Mouse (Mus musculus) heart, adult 8-10 months (tissue): ENCODE results near the gene Nr2c1. TPM values are rescaled to one million over a fixed set of nuclear protein-coding genes. Genes with fewer than 3 reads are reported as not detected.

Experiments used
- DNase-seq: peaks from one replicate; pipeline ENCODE4 v3.0.0; 2022; ENCODE audit warnings: low spot score
- total RNA-seq, 4 experiments: library from RNA; stranded (reverse); gene quantifications; 2 replicates each; pipeline ENCODE4 v1.2.4; 2022

Nr2c1 gene
- 1 to 10 TPM; 5.7 to 6.4 (median 6.0) TPM for total RNA-seq

- peak; percentile 92 for DNase-seq
Observed at GRCm38 (mm10) chr10:94147756-94148531, at the start of gene Nr2c1. Gene Nr2c1, plus strand, starts transcription at chr10:94148023.

DNA sequence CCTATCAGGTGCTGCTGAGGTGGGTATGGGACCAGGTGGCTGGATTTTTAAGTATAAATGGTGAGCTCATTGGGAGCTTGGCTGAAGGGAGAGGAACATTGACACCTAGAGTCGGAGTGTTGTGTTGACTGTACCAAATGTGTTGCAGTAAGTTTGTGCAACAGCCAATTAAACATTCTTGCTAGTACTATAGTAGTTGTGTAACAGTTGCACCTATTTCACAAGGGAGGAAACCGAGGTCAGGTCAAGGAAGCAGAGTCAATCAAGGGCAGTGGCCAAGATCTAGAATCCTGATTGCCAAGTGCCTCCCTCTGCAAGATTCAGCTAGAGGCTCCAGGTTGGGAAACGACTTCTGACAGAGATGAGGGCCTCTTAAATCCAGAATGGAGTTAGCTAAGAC, 49.7 kb upstream of the Nr2c1 start:
- no peak for DNase-seq

GRCm38 (mm10) chr10:94105498-94105897, 42.3 kb upstream of the Nr2c1 start:
- DNase-seq = no peak

DNA sequence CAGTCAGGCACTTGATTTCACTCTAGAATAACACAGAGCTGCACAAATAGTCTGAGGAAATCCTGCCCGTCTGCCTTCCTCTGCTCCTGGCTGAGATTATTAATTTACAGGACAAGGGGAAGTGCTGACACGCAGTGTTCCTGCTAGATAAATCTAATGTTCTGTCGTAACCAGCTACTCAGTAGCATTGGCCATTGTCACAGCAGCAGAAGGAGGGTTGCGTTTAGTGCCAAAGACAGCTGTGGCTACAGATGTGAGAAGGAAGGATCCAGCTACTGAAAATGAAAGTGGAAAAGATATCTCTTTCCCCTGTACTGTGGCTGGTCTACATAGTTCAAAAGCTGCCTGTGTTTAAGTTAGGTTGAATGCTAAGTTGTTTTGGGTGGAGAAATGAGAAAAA, 40.7 kb upstream of the Nr2c1 start:
- DNase-seq = peak; percentile 65

DNA sequence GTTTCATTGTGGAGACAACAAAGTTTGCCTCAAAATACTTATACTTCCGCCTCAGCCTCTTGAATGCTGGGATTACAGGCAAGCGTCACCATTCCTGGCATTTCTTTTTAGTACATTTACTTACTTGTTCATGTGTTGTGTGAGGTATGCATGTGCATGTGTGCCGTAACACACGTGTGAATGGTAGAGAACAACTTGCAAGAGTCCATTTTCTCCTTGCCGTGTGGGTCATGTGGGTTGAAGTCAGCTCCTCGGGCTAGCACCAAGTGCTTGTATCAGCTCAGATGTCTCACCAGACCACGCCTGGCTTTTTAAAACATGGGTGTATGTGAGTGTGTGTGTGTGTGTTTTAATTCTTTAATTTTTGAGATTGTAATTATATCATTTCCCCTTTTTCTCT, 40.2 kb upstream of the Nr2c1 start:
- no peak for DNase-seq

DNA sequence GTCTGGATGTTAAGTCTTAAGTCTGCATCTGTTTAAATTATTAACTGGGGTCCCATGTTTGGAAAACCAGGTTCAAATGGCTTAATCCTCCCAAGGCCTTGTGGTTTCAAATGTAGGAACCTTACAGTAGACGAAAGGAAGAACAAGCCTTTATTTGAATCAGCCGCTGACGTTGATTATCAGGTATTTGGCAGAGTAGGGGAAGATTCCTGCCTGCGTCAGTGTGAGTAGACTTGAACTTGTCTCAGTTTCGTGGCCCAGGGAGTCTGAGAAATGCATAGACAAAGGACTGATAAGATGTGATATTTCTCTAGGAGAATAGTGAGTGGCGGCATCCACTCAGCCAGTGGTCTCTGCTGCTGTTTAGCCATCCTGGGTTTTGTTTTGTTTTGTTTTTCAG, 39.0 kb upstream of the Nr2c1 start:
- no peak for DNase-seq

GRCm38 (mm10) chr10:94110834-94111754, 36.7 kb upstream of the Nr2c1 start:
- DNase-seq = no peak

GRCm38 (mm10) chr10:94112207-94112606, 35.6 kb upstream of the Nr2c1 start:
- DNase-seq = no peak

DNA sequence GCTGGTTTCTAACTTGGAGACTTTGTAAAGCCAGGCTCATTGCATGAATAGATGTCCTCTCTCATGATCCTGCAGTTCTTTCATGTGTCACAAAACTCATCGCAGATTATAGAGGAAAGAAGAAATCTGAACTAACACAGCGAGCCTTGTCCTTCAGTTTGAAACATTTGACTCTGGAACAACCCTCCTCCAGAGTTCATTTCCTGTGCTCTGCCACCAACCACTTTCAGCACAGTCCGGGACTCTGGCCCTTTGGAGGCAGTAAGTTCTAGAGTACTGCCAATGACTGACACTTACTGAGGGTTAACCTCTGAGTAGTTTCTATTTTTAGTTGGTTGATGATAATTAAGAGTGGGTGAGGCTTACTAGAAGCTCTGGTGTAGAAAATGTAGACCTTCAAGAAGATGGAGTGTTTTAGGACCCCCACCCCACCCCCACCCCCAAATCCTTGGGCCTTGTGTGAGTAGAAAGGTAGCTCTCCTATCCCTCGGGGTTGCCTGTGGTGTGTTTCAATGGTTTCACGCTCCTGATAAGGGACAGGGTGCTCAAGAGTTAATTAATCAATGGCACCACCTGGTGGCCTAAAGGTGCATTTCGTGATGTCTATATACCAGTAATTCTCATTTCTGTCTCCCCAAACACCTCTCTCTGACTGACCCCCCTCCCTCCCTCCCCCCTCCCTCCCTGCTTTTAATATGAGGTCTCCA, 31.8 kb upstream of the Nr2c1 start:
- DNase-seq = peak; percentile 86

DNA sequence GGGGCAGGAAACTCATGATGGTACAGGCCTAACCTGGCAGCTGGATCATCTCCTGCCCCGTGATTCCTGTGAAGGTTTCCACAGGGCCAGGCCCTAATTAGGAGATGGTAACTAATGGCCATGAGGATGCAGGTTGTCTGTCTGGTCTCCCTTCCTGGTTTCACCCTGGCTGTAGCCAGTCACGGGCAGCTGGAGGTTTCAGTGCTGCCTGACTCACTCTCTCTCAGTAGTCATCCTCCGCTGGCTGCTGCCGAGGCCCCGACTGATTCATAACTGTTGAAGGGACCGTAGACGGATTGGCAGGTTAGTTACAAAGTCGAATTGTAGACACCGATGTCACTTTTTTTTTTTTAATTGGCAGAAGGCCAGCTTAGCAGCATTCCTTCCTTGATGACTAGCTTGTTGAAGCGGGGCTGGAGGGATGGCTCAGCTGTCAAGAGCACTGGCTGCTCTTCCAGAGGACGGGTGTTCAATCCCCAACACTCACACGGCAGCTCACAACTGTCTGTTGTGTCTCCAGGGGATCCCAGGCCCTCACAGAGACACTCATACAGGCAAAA, 31.0 kb upstream of the Nr2c1 start:
- no peak for DNase-seq

DNA sequence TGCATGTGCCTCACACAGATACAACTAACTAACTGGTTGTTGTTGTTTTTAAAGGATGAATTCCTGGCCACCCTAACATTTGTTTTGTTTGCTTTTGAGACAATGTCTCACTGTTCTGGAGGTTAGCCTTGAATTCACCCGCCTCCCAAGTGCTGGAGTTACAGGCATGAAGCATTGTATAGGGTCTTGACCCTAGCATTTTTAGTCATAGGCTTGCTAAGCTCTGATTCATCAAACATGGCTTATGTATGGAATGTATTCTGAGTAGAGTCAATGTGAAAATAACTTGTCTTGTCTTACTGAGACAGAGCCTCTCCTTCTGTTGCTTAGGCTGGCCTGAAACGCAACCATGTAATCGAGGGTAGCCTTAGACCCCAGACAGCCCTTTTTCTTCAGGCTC, 29.9 kb upstream of the Nr2c1 start:
- no peak for DNase-seq

GRCm38 (mm10) chr10:94118993-94119392, 28.8 kb upstream of the Nr2c1 start:
- DNase-seq = no peak

DNA sequence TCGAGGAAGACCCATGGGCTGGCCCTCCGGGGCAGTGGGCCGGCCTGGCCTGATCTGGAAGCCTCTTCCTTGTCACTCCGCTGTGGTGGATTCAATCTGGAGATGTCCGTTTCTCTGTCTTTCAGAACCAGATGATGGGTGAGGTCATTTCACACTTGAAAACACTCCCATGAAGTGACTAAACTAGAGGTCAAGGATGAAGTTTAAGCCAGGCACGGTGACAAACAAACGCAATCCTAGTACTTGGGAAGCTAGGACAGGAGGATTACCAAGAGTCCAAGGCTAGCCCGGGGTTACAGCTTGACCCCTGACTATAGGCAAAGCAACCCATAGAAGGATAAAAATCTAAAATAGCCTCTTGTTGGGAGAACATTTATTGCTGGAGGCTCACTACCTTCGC, 27.1 kb upstream of the Nr2c1 start:
- DNase-seq = no peak

DNA sequence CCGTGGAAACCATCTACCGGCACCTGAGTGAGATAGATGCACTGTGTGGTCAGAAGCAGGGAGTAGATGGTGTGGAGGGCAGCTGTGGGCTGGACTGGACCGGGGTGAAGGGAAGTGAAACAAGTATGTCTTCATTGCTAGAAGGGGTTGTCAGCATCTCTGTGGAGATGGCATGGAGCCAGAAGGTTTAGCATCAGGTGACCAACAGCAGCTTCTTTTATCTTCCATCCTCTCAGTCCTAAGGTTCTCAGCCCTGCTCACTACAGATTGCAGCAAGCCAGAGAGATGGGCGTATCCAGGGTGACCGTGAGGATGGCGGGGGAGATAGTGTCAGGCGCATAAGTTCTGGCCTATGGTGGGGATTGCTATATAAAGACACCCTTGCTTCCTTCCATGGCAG, 25.2 kb upstream of the Nr2c1 start:
- DNase-seq = peak; percentile 28

DNA sequence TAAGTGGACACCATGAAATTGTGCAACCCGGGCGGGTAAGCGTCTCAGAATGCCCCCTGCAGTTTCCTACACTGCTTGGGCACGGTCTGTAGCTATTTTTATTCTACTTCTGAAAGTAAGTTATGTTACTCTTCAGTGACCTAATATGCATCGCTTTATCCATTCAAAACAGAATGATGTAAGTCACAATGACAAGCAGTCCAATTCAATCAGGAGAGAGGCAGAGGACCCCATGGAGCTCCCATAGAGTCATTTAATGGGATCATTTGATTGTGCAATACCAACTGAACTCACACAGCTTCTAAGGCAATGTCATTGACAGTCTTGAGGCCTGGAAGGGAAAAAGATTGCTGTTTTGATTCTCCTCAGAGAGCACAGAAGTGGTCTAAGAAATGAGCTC, 24.2 kb upstream of the Nr2c1 start:
- DNase-seq = no peak

DNA sequence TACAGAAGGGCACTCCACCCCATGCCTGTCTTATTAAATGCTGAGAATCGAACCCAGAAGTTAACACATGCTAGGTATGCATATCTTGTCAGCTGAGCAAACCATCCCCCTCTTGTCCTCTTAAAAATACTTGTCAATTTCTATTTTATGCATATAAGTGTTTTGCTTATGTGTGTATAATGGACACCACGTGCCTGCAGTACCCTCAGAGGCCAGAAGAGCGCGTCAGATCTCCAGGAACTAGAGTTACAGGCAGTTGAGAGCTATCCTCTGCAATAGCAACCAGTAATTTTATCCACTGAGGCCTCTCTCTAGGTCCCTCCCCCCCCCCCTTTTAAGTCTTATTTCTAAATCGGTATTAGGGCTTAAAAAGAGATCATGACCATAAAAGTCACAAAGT, 23.4 kb upstream of the Nr2c1 start:
- no peak for DNase-seq

- no peak for DNase-seq
Observed at GRCm38 (mm10) chr10:94129680-94130119, 18.1 kb upstream of the Nr2c1 start.

DNA sequence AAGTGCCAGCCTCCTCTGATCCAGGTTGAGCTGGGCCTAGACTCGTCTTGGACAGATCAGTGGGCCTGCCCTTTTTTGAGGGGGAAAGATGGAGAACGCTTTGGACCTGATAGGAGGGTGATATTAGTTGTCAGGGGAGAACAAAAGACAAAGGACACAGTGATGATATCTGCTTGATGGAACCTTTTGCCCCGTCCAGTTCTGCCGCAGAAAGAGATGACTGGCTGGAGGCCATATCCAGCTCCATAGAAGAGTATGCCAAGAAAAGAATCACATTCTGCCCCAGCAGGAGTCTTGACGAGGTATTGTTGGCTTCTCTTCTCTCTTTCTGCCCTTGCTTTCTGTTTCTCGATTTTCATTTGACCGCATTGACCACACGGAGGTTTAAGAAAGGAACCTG, 14.7 kb upstream of the Nr2c1 start:
- DNase-seq = no peak

DNA sequence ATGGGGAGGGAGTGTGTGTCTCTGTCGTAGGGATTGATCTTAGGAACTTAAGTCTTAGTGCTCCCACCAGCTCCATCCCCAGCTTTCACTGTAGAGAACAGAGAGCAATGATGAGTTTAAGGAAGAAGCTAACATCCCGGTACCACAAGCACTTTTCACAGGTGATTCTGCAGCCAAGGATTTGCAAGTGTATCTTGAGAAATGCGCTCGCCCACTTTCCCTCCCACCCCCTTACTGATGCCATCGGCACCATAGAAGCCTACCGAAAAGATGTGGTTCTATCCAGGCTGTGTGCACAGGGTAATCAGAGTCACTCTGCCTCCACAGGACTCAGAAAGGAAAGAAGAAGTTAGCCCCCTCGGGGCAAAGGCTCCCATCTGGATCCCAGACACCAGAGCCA, 14.1 kb upstream of the Nr2c1 start:
- DNase-seq = no peak

- no peak for DNase-seq
Observed at GRCm38 (mm10) chr10:94134535-94135390, 13.1 kb upstream of the Nr2c1 start.
